Mouse (Mus musculus) testis, adult 2 months (tissue): ENCODE measurements at regions not wholly inside any gene's neighbourhood (a gene's known extent, or its start where the extent isn't known, plus 50 kb on each side); places are given as distances from the start of the nearest gene placed in this dataset.

Source experiments
- H3K27ac ChIP-seq: fragments of 200-500 bp; 2 replicates; pipeline ENCODE4 v1.5.1; 2012; ENCODE audit warnings: low read depth, low read length; ENCODE audit not compliant: control insufficient read depth, insufficient read depth
- H3K27me3 ChIP-seq: fragments of 200-500 bp; 2 replicates; pipeline ENCODE4 v1.6.1; 2012; ENCODE audit warnings: mild to moderate bottlenecking, low read length, moderate library complexity; ENCODE audit not compliant: control insufficient read depth, insufficient read depth
- H3K36me3 ChIP-seq: fragments of 200-500 bp; 2 replicates; pipeline ENCODE4 v1.6.1; 2012; ENCODE audit warnings: mild to moderate bottlenecking, low read length; ENCODE audit not compliant: control insufficient read depth, insufficient read depth
- H3K4me1 ChIP-seq: fragments of 200-500 bp; 2 replicates; pipeline ENCODE4 v1.6.1; 2012; ENCODE audit warnings: low read length; ENCODE audit not compliant: control insufficient read depth, insufficient read depth
- H3K4me3 ChIP-seq: fragments of 200-500 bp; 2 replicates; pipeline ENCODE4 v1.5.1; 2012; ENCODE audit warnings: low read depth, mild to moderate bottlenecking, low read length, moderate library complexity, mixed read lengths; ENCODE audit not compliant: control insufficient read depth
- CTCF ChIP-seq: fragments of 200-500 bp; IDR thresholded peaks from 2 replicates; pipeline ENCODE4 v1.5.1; 2012; ENCODE audit warnings: low read depth, mild to moderate bottlenecking, inconsistent platforms, low read length, moderate library complexity; ENCODE audit not compliant: control insufficient read depth, insufficient read depth, insufficient replicate concordance
- POLR2A ChIP-seq: fragments of 200-500 bp; IDR thresholded peaks from 2 replicates; pipeline ENCODE4 v1.6.1; 2012; ENCODE audit warnings: low read depth, mild to moderate bottlenecking, inconsistent platforms, low read length, moderate library complexity; ENCODE audit not compliant: control insufficient read depth

DNA sequence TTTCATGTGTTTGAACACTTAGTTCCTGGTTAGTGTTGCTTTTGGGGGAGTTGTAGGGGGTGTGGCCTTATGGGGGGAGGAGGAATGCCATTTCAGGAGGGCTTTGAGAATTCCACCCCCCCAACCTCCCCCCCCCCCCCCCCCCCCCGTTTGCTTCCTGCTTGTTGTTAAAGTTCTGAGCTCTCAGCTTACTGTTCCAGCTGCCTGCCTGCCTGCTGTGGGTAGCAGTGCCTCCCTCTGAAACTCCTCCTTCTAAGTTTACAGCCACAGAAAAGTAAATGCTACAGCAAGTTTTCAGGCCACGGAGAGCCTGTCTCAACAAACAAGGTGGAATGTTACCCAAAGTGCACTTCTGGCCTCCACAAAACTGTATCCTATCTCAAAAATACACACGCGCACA, 233.1 kb downstream of the Spry2 start:
- no peak overlapping the region for H3K27ac ChIP-seq
- no peak overlapping the region for H3K4me3 ChIP-seq
- no peaks in the 10 kb centered on the region for H3K27me3 ChIP-seq
- no peaks in the 10 kb centered on the region; the same call in 1 of the 2 replicates for H3K4me1 ChIP-seq
- no peaks in the 10 kb centered on the region for H3K36me3 ChIP-seq
- TF ChIP-seq CTCF (no peak), POLR2A (no peak)

DNA sequence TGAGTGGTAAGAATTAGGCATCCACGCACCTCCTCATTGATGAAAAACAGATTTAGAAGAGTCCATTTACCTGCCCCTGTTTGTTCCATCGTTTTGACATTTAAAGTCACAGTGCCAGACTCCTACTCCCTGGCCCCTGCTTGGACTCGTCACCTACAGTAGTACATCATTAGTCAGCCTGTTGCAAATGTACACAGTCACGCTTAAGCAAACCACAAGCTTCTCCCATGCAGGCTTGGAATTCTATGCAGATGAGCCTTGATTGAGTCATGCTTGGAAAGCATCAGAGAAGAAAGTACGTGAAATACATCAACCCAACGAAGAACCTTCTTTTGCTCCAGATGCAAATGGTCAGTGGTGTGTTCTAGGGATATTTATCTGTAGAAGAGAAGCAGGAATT, 233.8 kb downstream of the Spry2 start:
- Histone ChIP-seq H3K4me1 (no peaks in the 10 kb centered on the region), H3K27me3 (no peaks in the 10 kb centered on the region), H3K4me3 (no peak overlapping the region), H3K27ac (no peak overlapping the region), H3K36me3 (no peaks in the 10 kb centered on the region)
- TF ChIP-seq CTCF: no peak
- TF ChIP-seq POLR2A: no peak

- no peaks in the 10 kb centered on the region for H3K36me3 ChIP-seq
- H3K4me1 ChIP-seq: no peaks in the 10 kb centered on the region
- no peak overlapping the region for H3K4me3 ChIP-seq
- no peak for TF ChIP-seq POLR2A
- TF ChIP-seq CTCF: no peak
- H3K27ac ChIP-seq: no peak overlapping the region
- H3K27me3 ChIP-seq: no peaks in the 10 kb centered on the region
Measured at GRCm38 (mm10) chr14:105658316-105658715, 238.3 kb downstream of the Spry2 start.

GRCm38 (mm10) chr14:105647166-105647565, 249.5 kb downstream of the Spry2 start:
- Histone ChIP-seq H3K4me3 (no peak overlapping the region), H3K27me3 (no peaks in the 10 kb centered on the region), H3K27ac (no peak overlapping the region), H3K4me1 (no peaks in the 10 kb centered on the region), H3K36me3 (no peaks in the 10 kb centered on the region)
- no peak for TF ChIP-seq POLR2A
- no peak for TF ChIP-seq CTCF

GRCm38 (mm10) chr14:105644428-105644827, 252.2 kb downstream of the Spry2 start:
- TF ChIP-seq CTCF (no peak), POLR2A (no peak)
- H3K4me3 ChIP-seq: no peak overlapping the region
- no peaks in the 10 kb centered on the region for H3K4me1 ChIP-seq
- no peak overlapping the region for H3K27ac ChIP-seq
- H3K27me3 ChIP-seq: no peaks in the 10 kb centered on the region
- no peaks in the 10 kb centered on the region for H3K36me3 ChIP-seq

DNA sequence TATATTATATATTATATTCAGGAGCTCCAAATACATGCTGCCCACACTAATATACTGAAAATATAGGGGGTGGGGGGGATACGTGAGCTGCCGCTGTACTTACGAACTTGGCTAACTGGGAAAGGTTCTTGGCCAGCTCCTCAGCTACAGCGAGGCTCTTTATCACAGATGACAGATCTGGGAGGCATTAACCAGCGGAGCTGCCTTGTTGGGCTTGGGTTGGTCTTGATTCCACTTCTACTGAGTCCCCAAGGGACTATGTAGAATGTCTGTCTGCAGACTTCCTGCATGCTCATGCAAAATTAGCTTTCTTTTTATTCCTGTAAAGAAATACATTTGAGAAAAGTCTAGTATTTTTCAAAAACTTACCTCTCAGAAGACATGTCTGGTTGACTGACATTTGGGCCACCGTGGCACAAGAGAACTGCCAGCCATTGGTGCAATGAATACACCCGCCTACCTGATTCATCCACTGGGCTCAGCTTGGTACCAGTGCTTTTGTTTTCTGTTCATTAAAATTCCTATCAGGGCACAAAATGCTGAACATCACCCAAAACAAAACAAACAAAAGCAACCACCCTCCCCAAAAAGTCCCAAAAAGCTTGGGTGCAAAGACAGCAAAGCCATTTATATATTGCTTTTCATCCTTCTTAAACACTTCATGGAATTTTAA, 253.2 kb downstream of the Spry2 start:
- H3K27me3 ChIP-seq: no peaks in the 10 kb centered on the region
- no peak for TF ChIP-seq CTCF
- no peak for TF ChIP-seq POLR2A
- no peaks in the 10 kb centered on the region for H3K4me1 ChIP-seq
- H3K36me3 ChIP-seq: no peaks in the 10 kb centered on the region
- H3K4me3 ChIP-seq: no peak overlapping the region
- H3K27ac ChIP-seq: no peak overlapping the region

DNA sequence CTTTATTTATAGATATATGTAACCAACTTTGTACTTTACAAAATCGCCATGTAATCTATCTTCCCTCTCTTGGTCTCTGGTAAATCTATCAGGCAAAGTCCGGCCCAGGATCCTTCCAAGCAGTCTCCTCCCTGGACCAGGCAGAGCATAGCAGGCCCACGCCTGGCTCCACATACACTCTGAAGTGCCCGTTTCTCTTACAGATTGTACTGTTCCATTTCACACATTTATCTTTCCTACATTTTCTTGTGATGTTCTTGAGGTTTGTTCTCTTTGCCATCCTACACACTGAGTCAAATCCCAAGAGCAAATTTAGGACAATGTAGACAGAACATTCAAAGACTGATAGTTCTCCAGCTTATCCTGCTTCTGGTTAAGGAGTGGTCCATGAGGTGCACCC, 264.3 kb downstream of the Spry2 start:
- no peaks in the 10 kb centered on the region for H3K36me3 ChIP-seq
- H3K4me1 ChIP-seq: no peaks in the 10 kb centered on the region
- H3K27me3 ChIP-seq: no peaks in the 10 kb centered on the region
- no peak overlapping the region for H3K27ac ChIP-seq
- no peak overlapping the region for H3K4me3 ChIP-seq
- TF ChIP-seq POLR2A: no peak
- TF ChIP-seq CTCF: no peak

- H3K36me3 ChIP-seq: no peaks in the 10 kb centered on the region
- H3K4me1 ChIP-seq: no peaks in the 10 kb centered on the region
- H3K27ac ChIP-seq: no peak overlapping the region
- TF ChIP-seq POLR2A: no peak
- H3K4me3 ChIP-seq: no peak overlapping the region
- H3K27me3 ChIP-seq: no peaks in the 10 kb centered on the region
Measured at GRCm38 (mm10) chr14:105631681-105632031, 265.0 kb downstream of the Spry2 start.
